Mouse (Mus musculus): Measurements from ENCODE around the gene Pqlc3. TPM values are rescaled to one million over a fixed set of nuclear protein-coding genes. Genes with fewer than 3 reads are reported as not detected.
A peak's percentile ranks its signal among the peaks of the same experiment; 100 is the strongest.

Pqlc3 gene
- polyA plus RNA-seq, 1 experiment, result 9.0 TPM

- H3K36me3 ChIP-seq (ENCODE audit: control insufficient read depth, insufficient read depth, low read length), result no peaks in the 10 kb centered on the region
- TF ChIP-seq POLR2A (IDR thresholded peaks at IDR 0.05; ENCODE audit: low read depth, low read length), result no peak
- no peak for TF ChIP-seq CTCF (conservative IDR thresholded peaks at IDR 0.05; ENCODE audit: insufficient read depth, insufficient read length, low read depth, low read length)
- no peaks in the 10 kb centered on the region for H3K27me3 ChIP-seq (replicated peaks; ENCODE audit: control insufficient read depth, insufficient read depth, low read length)
- no peaks in the 10 kb centered on the region for H3K4me1 ChIP-seq (ENCODE audit: control insufficient read depth, insufficient read depth, low read length)
- WGBS, result 53% methylated on average over 14 of the region's 14 CpGs
- DNase-seq, result no peak
- no peak overlapping the region for H3K27ac ChIP-seq (ENCODE audit: insufficient read depth, low read depth, low read length)
- H3K4me3 ChIP-seq (ENCODE audit: insufficient read depth, low read depth, low read length), result no peak overlapping the region
Measured at GRCm38 (mm10) chr12:17037053-17037610, 36.9 kb upstream of the Pqlc3 start.

DNA sequence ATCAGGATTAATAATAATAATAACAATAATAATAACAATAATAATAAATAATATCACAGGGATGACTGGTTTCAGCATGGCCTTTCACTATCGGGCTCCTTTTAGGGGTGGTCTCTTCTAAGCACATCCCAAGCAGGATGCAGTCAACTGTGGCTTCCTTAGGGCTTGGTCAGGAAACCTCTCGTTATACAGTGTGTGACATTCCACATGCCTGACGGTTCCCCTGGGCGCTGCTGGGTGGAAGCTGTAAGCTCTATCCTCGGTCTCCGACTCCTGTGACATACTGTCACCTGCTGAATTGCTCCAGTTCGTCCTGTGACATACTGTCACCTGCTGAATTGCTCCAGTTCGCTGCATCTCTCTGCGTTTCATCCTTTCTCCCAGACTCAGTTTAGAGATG lies 36.3 kb upstream of the Pqlc3 start:
- TF ChIP-seq CTCF (conservative IDR thresholded peaks at IDR 0.05; ENCODE audit: insufficient read depth, insufficient read length, low read depth, low read length) (no peak), POLR2A (IDR thresholded peaks at IDR 0.05; ENCODE audit: low read depth, low read length) (no peak)
- no peaks in the 10 kb centered on the region; the same call in 1 of the 2 replicates for H3K27me3 ChIP-seq (replicated peaks; ENCODE audit: control insufficient read depth, insufficient read depth, low read length)
- H3K36me3 ChIP-seq (ENCODE audit: control insufficient read depth, insufficient read depth, low read length), result no peaks in the 10 kb centered on the region
- no peak for DNase-seq
- no peak overlapping the region for H3K4me3 ChIP-seq (ENCODE audit: insufficient read depth, low read depth, low read length)
- 40% methylated on average over 9 of the region's 9 CpGs for WGBS
- H3K4me1 ChIP-seq (ENCODE audit: control insufficient read depth, insufficient read depth, low read length), result no peaks in the 10 kb centered on the region
- no peak overlapping the region for H3K27ac ChIP-seq (ENCODE audit: insufficient read depth, low read depth, low read length)

GRCm38 (mm10) chr12:17035128-17035527 lies 34.9 kb upstream of the Pqlc3 start:
- TF ChIP-seq CTCF (conservative IDR thresholded peaks at IDR 0.05; ENCODE audit: insufficient read depth, insufficient read length, low read depth, low read length), result peak; percentile 36; the same call in 1 of the 2 replicates
- no peak for TF ChIP-seq POLR2A (IDR thresholded peaks at IDR 0.05; ENCODE audit: low read depth, low read length)
- WGBS, result 54% methylated on average over 2 of the region's 2 CpGs
- H3K36me3 ChIP-seq (ENCODE audit: control insufficient read depth, insufficient read depth, low read length), result no peaks in the 10 kb centered on the region
- DNase-seq, result peak; percentile 22
- no peak overlapping the region for H3K4me3 ChIP-seq (ENCODE audit: insufficient read depth, low read depth, low read length)
- no peaks in the 10 kb centered on the region; the same call in 1 of the 2 replicates for H3K27me3 ChIP-seq (replicated peaks; ENCODE audit: control insufficient read depth, insufficient read depth, low read length)
- H3K4me1 ChIP-seq (ENCODE audit: control insufficient read depth, insufficient read depth, low read length), result no peaks in the 10 kb centered on the region
- no peak overlapping the region for H3K27ac ChIP-seq (ENCODE audit: insufficient read depth, low read depth, low read length)

GRCm38 (mm10) chr12:17034671-17035070 lies 34.5 kb upstream of the Pqlc3 start:
- Histone ChIP-seq H3K4me3 (ENCODE audit: insufficient read depth, low read depth, low read length) (no peak overlapping the region), H3K36me3 (ENCODE audit: control insufficient read depth, insufficient read depth, low read length) (no peaks in the 10 kb centered on the region), H3K27ac (ENCODE audit: insufficient read depth, low read depth, low read length) (no peak overlapping the region), H3K27me3 (replicated peaks; ENCODE audit: control insufficient read depth, insufficient read depth, low read length) (no peaks in the 10 kb centered on the region; the same call in 1 of the 2 replicates), H3K4me1 (ENCODE audit: control insufficient read depth, insufficient read depth, low read length) (no peaks in the 10 kb centered on the region)
- DNase-seq, result no peak
- no peak for TF ChIP-seq POLR2A (IDR thresholded peaks at IDR 0.05; ENCODE audit: low read depth, low read length)
- TF ChIP-seq CTCF (conservative IDR thresholded peaks at IDR 0.05; ENCODE audit: insufficient read depth, insufficient read length, low read depth, low read length), result no peak
- 59% methylated on average over 5 of the region's 5 CpGs for WGBS

DNA sequence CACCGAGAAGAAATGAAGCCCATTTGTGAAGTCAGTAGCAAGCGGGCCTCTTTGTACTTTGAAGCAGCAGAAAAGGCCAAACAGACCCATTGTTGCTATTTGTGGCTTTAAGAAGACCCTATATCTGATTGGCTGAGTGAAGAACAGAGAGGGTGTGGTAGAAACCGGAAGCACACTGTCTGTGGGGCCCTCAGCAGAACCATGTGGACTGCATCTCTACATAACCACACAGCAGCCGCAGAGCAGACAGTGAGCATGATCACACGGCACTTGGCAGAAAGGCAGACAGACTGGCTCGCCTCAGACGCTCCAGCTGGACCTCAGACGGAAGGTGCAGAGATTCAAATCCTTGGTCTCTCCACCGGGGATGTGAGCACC lies 33.2 kb upstream of the Pqlc3 start:
- Histone ChIP-seq H3K36me3 (ENCODE audit: control insufficient read depth, insufficient read depth, low read length) (no peaks in the 10 kb centered on the region), H3K4me1 (ENCODE audit: control insufficient read depth, insufficient read depth, low read length) (no peaks in the 10 kb centered on the region), H3K4me3 (ENCODE audit: insufficient read depth, low read depth, low read length) (no peak overlapping the region), H3K27me3 (replicated peaks; ENCODE audit: control insufficient read depth, insufficient read depth, low read length) (no peaks in the 10 kb centered on the region; the same call in 1 of the 2 replicates), H3K27ac (ENCODE audit: insufficient read depth, low read depth, low read length) (no peak overlapping the region)
- TF ChIP-seq POLR2A (IDR thresholded peaks at IDR 0.05; ENCODE audit: low read depth, low read length) (no peak), CTCF (conservative IDR thresholded peaks at IDR 0.05; ENCODE audit: insufficient read depth, insufficient read length, low read depth, low read length) (no peak)
- DNase-seq, result no peak
- WGBS, result 71% methylated on average over 9 of the region's 9 CpGs

DNA sequence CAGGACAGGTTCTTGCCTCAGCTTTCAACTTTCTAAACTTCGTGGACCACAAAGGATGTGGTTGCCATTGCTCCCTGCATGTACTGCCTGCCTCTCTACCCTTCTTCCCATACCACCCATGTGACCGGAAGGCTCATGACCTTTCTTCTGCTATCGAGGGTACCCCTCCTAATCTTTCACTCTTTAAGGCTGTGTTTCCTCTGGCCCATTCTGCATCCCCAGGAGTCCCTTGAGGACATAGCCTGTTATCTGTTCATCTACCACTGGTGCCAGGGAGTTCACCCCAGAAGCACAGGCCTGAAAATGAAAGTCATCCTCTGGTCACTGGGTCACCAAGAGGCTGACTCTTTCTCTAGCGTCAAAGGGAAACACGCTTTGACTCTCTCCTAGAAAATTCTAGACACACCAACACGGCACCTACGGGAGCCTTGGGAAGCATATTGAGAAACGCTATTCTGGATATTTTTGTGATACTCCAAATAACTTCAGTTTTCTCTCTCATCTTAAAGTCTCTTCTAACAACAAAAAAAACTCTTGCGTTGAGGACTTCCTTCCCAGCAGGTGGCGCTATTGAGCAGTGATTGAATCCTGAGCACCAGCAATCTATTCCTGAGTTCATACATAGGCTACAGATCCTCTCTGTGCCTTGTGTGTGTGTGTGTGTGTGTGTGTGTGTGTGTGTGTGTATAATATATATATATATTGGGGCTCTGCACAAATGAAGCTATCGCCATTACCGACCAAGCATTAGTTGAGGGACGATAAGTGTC lies 32.7 kb upstream of the Pqlc3 start:
- H3K4me3 ChIP-seq (ENCODE audit: insufficient read depth, low read depth, low read length), result no peak overlapping the region
- peak; percentile 62 for DNase-seq
- no peaks in the 10 kb centered on the region for H3K36me3 ChIP-seq (ENCODE audit: control insufficient read depth, insufficient read depth, low read length)
- WGBS, result 36% methylated on average over 13 of the region's 13 CpGs
- no peaks in the 10 kb centered on the region; the same call in 1 of the 2 replicates for H3K27me3 ChIP-seq (replicated peaks; ENCODE audit: control insufficient read depth, insufficient read depth, low read length)
- no peak for TF ChIP-seq POLR2A (IDR thresholded peaks at IDR 0.05; ENCODE audit: low read depth, low read length)
- peak; percentile 64 for TF ChIP-seq CTCF (conservative IDR thresholded peaks at IDR 0.05; ENCODE audit: insufficient read depth, insufficient read length, low read depth, low read length)
- H3K4me1 ChIP-seq (ENCODE audit: control insufficient read depth, insufficient read depth, low read length), result no peaks in the 10 kb centered on the region
- no peak overlapping the region for H3K27ac ChIP-seq (ENCODE audit: insufficient read depth, low read depth, low read length)

DNA sequence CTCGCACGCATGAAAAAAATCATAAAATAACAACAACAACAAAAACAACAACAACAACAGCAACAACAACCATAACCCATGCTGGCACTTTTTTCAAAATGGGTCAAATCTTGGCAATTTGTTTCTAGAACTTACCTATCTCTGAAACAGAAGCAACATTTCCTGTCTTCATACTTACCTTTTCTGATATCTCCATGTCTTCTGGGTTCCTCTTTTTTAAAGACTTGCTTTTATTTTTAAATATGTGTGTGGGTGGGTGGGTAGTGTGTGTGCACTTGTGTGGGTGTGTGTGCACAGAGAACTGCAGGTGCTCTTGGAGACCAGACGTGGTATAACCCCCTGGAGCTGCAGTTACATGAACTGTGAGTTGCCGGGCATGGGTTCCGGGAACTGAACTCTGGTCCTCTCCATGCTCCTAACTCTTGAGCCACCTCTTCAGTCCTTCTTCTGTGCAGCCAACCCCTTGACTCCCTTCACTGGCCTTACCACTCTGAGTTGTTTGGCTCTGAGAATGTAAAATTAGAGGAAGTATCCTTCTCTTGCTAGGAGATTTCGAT lies 24.4 kb upstream of the Pqlc3 start:
- Histone ChIP-seq H3K36me3 (ENCODE audit: control insufficient read depth, insufficient read depth, low read length) (no peaks in the 10 kb centered on the region), H3K4me3 (ENCODE audit: insufficient read depth, low read depth, low read length) (no peak overlapping the region), H3K27me3 (replicated peaks; ENCODE audit: control insufficient read depth, insufficient read depth, low read length) (no peaks in the 10 kb centered on the region), H3K27ac (ENCODE audit: insufficient read depth, low read depth, low read length) (no peak overlapping the region), H3K4me1 (ENCODE audit: control insufficient read depth, insufficient read depth, low read length) (no peaks in the 10 kb centered on the region)
- DNase-seq, result no peak
- no peak for TF ChIP-seq POLR2A (IDR thresholded peaks at IDR 0.05; ENCODE audit: low read depth, low read length)
- no peak for TF ChIP-seq CTCF (conservative IDR thresholded peaks at IDR 0.05; ENCODE audit: insufficient read depth, insufficient read length, low read depth, low read length)
- WGBS, result 83% methylated on average over 6 of the region's 6 CpGs
